Mouse (Mus musculus) C2C12 (cell line): ENCODE measurements around the gene Chrnb4. TPM values are rescaled to one million over a fixed set of nuclear protein-coding genes. Genes with fewer than 3 reads are reported as not detected.

Experiments used
- H3K27me3 ChIP-seq: one replicate; pipeline ENCODE4 v1.6.1; 2011; ENCODE audit not compliant: control insufficient read depth, insufficient read depth, insufficient read length
- H3K36me3 ChIP-seq: one replicate; pipeline ENCODE4 v1.6.1; 2011; ENCODE audit not compliant: control insufficient read depth, insufficient read depth
- H3K4me3 ChIP-seq: one replicate; pipeline ENCODE4 v1.5.1; 2011; ENCODE audit warnings: mild to moderate bottlenecking, control low read depth; ENCODE audit not compliant: poor library complexity, insufficient read depth, severe bottlenecking
- H3K79me2 ChIP-seq: one replicate; pipeline ENCODE4 v1.6.1; 2011; ENCODE audit not compliant: control insufficient read depth, insufficient read depth
- H3K79me3 ChIP-seq: one replicate; pipeline ENCODE4 v1.6.1; 2011; ENCODE audit warnings: low read depth, control low read depth
- H3ac ChIP-seq: one replicate; pipeline ENCODE3; 2011; ENCODE audit warnings: low read depth; ENCODE audit not compliant: control insufficient read depth, insufficient read length
- CEBPB ChIP-seq: IDR thresholded peaks from one replicate; pipeline ENCODE4 v1.6.1; 2011; ENCODE audit warnings: low read depth, mild to moderate bottlenecking, control low read depth, moderate library complexity
- CTCF ChIP-seq: IDR thresholded peaks from one replicate; pipeline ENCODE4 v1.5.1; 2011; ENCODE audit not compliant: control insufficient read depth, insufficient read depth, insufficient read length
- FOSL1 ChIP-seq: IDR thresholded peaks from one replicate; pipeline ENCODE4 v1.8.0; 2011; ENCODE audit warnings: mild to moderate bottlenecking, low read length; ENCODE audit not compliant: poor library complexity, insufficient read depth, severe bottlenecking
- MAX ChIP-seq: IDR thresholded peaks from one replicate; pipeline ENCODE4 v1.6.1; 2011; ENCODE audit warnings: mild to moderate bottlenecking, control low read depth
- MYOD1 ChIP-seq: IDR thresholded peaks from one replicate; pipeline ENCODE4 v1.6.1; 2011; ENCODE audit warnings: low read depth; ENCODE audit not compliant: control insufficient read depth, insufficient read length
- MYOG ChIP-seq: IDR thresholded peaks from one replicate; pipeline ENCODE4 v1.6.1; 2011; ENCODE audit not compliant: control insufficient read depth, insufficient read length; ENCODE audit errors: extremely low read depth
- USF1 ChIP-seq: IDR thresholded peaks from one replicate; pipeline ENCODE4 v1.6.1; 2011; ENCODE audit warnings: low read depth, mild to moderate bottlenecking, control low read depth, moderate library complexity
- polyA plus RNA-seq: library from polyadenylated mRNA; unstranded; fragments of >200 nt; fragmentation: generic; extraction: Trizol; gene quantifications from one replicate; pipeline ENCODE4 v1.2.1, GENCODE M21; 2012; ENCODE audit warnings: missing spikeins

The Chrnb4 gene
- polyA plus RNA-seq, 1 experiment = 0.01 TPM

DNA sequence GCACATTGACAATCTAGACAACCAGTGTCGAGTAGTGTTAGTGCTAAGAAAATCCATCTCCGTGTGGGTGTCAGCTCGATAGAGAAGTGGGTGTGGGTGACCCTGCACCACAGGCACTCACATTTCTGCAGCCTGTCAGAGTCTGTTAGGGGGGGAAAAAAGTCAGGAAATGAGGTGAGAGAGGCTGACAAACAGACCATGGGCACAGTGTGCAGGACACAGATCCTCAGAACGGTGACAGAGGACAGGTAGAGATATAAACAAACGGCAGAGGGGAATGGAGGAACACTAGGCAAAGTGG, 19.3 kb upstream of the Chrnb4 start:
- H3K79me2 ChIP-seq = no peaks in the 10 kb centered on the region
- H3K27me3 ChIP-seq = peaks cover 8% of the 10 kb centered on the region
- no peak overlapping the region for H3K4me3 ChIP-seq
- no peaks in the 10 kb centered on the region for H3K36me3 ChIP-seq
- H3K79me3 ChIP-seq = no peaks in the 10 kb centered on the region
- H3ac ChIP-seq = no peak overlapping the region
- TF ChIP-seq MYOG = no peak
- no peak for TF ChIP-seq MAX
- no peak for TF ChIP-seq CEBPB

DNA sequence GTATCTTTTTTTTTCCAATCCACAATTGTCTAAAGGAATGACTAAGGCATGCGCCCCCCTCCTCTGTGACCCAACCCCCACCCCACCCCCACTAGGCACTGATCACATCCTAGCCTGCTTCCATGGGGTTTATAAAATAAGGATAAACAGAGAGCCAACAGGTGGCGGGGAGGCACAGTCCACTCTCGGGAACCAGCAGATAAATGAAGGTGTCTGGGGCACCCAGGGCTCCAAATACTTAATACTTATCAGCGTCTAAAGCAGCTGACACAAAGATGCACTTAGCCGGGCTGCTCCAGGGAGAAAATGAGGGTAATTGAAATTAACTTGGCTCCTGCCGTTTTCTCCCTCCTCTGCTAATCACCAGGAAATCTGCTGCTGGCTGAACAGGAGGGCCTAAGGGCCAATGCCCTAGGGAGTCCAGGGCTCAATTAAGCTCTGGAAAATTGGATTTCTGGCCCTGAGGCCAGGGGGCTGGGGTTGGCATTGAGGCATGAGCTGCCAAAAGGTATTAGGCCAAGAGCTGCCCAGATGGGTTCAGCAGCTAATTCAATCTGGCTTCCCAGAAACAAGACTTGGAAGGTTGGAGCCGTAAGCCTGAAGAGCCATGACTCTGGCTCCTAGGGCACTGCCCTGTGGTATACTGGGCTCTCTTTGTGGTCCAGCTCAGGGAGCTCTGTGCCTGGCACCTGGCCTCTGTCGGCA, 18.8 kb upstream of the Chrnb4 start:
- Histone ChIP-seq H3K79me2 (no peaks in the 10 kb centered on the region), H3K4me3 (no peak overlapping the region), H3K27me3 (peaks cover 11% of the 10 kb centered on the region), H3ac (no peak overlapping the region), H3K79me3 (no peaks in the 10 kb centered on the region), H3K36me3 (no peaks in the 10 kb centered on the region)
- no peak for TF ChIP-seq CEBPB

DNA sequence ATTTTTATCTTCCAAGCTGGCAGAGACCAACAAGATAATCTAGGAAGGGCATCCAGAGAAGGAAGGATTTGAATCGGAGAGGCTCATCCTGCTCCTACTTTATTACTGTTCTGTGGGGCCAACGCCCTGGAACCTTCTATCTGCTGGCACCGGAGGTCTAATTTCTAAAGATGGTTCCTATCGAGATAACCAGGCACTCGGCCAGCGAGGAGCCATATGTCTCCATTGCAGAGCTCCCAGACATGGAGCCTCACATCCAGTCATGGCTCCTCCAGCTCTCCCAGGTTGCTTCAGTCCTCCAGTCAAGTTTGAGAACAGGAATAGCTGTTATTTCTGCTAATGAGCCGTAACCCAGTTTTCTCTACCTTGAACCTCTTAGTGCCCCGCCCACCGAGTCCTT, 16.7 kb upstream of the Chrnb4 start:
- Histone ChIP-seq H3K27me3 (peaks cover 20% of the 10 kb centered on the region), H3K36me3 (no peaks in the 10 kb centered on the region), H3K79me3 (no peaks in the 10 kb centered on the region), H3ac (no peak overlapping the region), H3K4me3 (no peak overlapping the region), H3K79me2 (no peaks in the 10 kb centered on the region)
- no peak for TF ChIP-seq MYOD1
- no peak for TF ChIP-seq USF1
- TF ChIP-seq MYOG = no peak

DNA sequence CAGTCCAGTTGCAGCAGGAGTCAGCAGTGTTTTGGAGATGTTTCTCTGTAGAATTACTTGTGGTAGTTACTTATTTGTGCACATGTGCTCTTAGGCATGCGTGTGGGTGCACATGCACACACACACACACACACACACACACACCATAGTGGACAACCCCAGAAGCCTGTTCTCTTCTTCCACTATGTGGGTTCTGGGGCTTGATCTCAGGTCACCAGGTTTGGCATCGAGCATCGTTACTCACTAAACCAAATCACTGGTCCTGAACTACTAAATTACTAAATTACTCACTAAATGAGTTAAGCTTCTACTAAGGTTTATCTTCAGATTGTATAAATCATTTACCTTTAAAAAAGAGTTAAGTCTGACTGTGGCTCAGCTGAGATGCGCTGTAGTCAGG, 9.5 kb upstream of the Chrnb4 start:
- no peak overlapping the region for H3ac ChIP-seq
- H3K36me3 ChIP-seq = no peaks in the 10 kb centered on the region
- H3K4me3 ChIP-seq = no peak overlapping the region
- H3K79me2 ChIP-seq = no peaks in the 10 kb centered on the region
- TF ChIP-seq USF1 (no peak), MYOG (no peak), MAX (no peak), CTCF (no peak), MYOD1 (no peak), FOSL1 (no peak), CEBPB (no peak)
- no peaks in the 10 kb centered on the region for H3K79me3 ChIP-seq
- peaks cover 21% of the 10 kb centered on the region for H3K27me3 ChIP-seq

DNA sequence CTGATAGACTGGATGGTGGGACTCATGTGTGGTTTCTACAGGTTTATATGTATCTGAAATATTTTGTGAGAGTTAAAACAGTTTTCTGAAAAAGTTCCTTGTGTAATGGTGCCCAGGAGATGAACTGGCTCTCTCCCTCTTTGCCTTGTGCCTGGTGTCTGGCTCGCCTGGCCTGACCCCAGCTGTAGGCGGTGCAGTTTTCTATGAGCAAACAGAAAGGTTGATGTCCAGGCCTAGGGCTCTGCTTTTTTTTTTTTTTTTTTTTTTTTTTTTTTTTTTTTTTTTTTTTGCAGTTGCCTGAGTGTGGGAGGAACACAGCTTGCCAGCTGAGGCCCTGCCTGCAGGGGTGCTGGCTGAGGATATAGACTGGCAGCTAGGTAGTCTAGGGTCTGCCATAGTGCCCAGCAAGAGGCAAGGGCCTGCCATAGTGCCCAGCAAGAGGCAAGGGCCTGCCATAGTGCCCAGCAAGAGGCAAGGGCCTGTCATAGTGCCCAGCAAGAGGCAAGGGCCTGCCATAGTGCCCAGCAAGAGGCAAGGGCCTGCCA, 6.9 kb upstream of the Chrnb4 start:
- H3K79me3 ChIP-seq = no peaks in the 10 kb centered on the region
- no peaks in the 10 kb centered on the region for H3K36me3 ChIP-seq
- H3K79me2 ChIP-seq = no peaks in the 10 kb centered on the region
- H3K27me3 ChIP-seq = peaks cover 9% of the 10 kb centered on the region
- no peak overlapping the region for H3K4me3 ChIP-seq
- TF ChIP-seq CTCF (no peak), MYOD1 (no peak), MAX (no peak), FOSL1 (no peak), USF1 (no peak), MYOG (no peak), CEBPB (no peak)
- H3ac ChIP-seq = no peak overlapping the region

DNA sequence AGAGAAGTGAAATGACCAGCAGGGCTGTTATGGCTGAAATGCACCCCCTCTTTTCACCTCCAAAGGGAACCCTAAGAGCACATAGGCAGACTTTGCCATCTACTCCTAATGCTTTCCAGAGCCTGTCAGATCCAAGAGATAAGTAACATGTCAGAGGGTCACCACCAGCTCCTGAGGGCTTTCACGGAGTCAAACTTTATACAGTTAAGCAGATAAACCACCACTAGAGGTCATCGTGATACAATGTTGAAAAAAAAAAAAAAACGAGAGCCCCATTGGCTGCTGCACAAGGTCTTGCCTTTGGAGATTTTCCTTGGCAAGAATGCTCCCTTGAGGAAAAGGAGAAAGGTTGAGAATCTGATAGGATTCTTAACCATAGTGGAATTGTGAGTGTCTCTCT, 1.8 kb downstream of the Chrnb4 start:
- H3K4me3 ChIP-seq = no peak overlapping the region
- H3K36me3 ChIP-seq = no peaks in the 10 kb centered on the region
- TF ChIP-seq FOSL1 (no peak), MYOG (no peak), CTCF (no peak), MAX (no peak), CEBPB (no peak), MYOD1 (no peak), USF1 (no peak)
- H3ac ChIP-seq = no peak overlapping the region
- peaks cover 48% of the 10 kb centered on the region for H3K27me3 ChIP-seq
- H3K79me3 ChIP-seq = no peaks in the 10 kb centered on the region
- no peaks in the 10 kb centered on the region for H3K79me2 ChIP-seq
